ENCODE assay signal across 8 mouse cellular contexts in genomic region chr19:8774951-8775421, GRCm38 (mm10). TPM values are rescaled to one million over a fixed set of nuclear protein-coding genes. Genes with fewer than 3 reads are reported as not detected.
DNase-seq lines count a peak whose midpoint lies in the region; ATAC-seq and TF ChIP-seq lines count a peak whose summit lies in the region.

No protein-coding gene starts in this region.

- H3K4me3 ChIP-seq in heart, embryonic 14.5 days (ENCODE audit: control insufficient read depth in 1 of 2, insufficient read depth in 1 of 2, low read depth in 1 of 2, low read length in 2 of 2): peak overlapping the region; percentile 81 to 85
- peak overlapping the region; percentile 85 for H3K4me3 ChIP-seq in G1E (ENCODE audit: low read depth, low read length)
- H3K4me3 ChIP-seq in embryonic facial prominence, embryonic 14.5 days (ENCODE audit: low read depth, low read length): peak overlapping the region; percentile 60
- peak overlapping the region; percentile 68 for H3K4me3 ChIP-seq in kidney, embryonic 15.5 days (replicated peaks)
- H3K4me3 ChIP-seq in midbrain, postnatal 0 days (ENCODE audit: low read depth, low read length): peak overlapping the region; percentile 56

- peaks cover 12 to 23% of the 10 kb centered on the region in 2 experiments for H3K4me1 ChIP-seq in heart, embryonic 14.5 days (ENCODE audit: control insufficient read depth in 2 of 2, insufficient read depth in 2 of 2, low read length in 2 of 2)
- peaks cover 54% of the 10 kb centered on the region for H3K4me1 ChIP-seq in G1E (ENCODE audit: insufficient read depth, low read depth, low read length)
- peaks cover 20% of the 10 kb centered on the region for H3K4me1 ChIP-seq in embryonic facial prominence, embryonic 14.5 days (ENCODE audit: control insufficient read depth, insufficient read depth, low read length)
- peaks cover 42% of the 10 kb centered on the region for H3K4me1 ChIP-seq in kidney, embryonic 15.5 days
- no peaks in the 10 kb centered on the region for H3K4me1 ChIP-seq in midbrain, postnatal 0 days (ENCODE audit: insufficient read depth, low read length)

- no peaks in the 10 kb centered on the region for H3K9me3 ChIP-seq in heart, embryonic 14.5 days (ENCODE audit: control insufficient read depth, low read length)
- no peaks in the 10 kb centered on the region for H3K9me3 ChIP-seq in G1E (replicated peaks)
- no peaks in the 10 kb centered on the region for H3K9me3 ChIP-seq in embryonic facial prominence, embryonic 14.5 days (ENCODE audit: control insufficient read depth, low read length)
- no peaks in the 10 kb centered on the region for H3K9me3 ChIP-seq in kidney, embryonic 15.5 days (replicated peaks)
- H3K9me3 ChIP-seq in midbrain, postnatal 0 days (ENCODE audit: low read length): no peaks in the 10 kb centered on the region

- H3K9ac ChIP-seq in heart, embryonic 14.5 days (ENCODE audit: low read length): peak overlapping the region; percentile 95
- peak overlapping the region; percentile 82 for H3K9ac ChIP-seq in embryonic facial prominence, embryonic 14.5 days (ENCODE audit: low read depth, low read length)
- H3K9ac ChIP-seq in kidney, embryonic 15.5 days: peak overlapping the region; percentile 85
- peak overlapping the region; percentile 79 for H3K9ac ChIP-seq in midbrain, postnatal 0 days (replicated peaks; ENCODE audit: low read length, poor library complexity, severe bottlenecking)

- ATAC-seq in heart, embryonic 14.5 days (ENCODE audit: insufficient number of reproducible peaks, insufficient read depth, low FRiP score, low read depth): 0 out of 2 replicates have a peak, but pooled peaks have one; percentile 2
- ATAC-seq in G1E (ENCODE audit: extremely low read depth, insufficient number of reproducible peaks, low FRiP score, poor library complexity, severe bottlenecking): no peak
- ATAC-seq in embryonic facial prominence, embryonic 14.5 days (ENCODE audit: low read depth): no peak; the same call in 1 of the 2 replicates
- ATAC-seq in kidney, embryonic 15.5 days (replicated peaks; ENCODE audit: low FRiP score): peak; percentile 23; the same call in 1 of the 2 replicates
- peak; percentile 21 for ATAC-seq in midbrain, postnatal 0 days (ENCODE audit: low FRiP score)

- peak overlapping the region; percentile 98 for H3K4me2 ChIP-seq in heart, embryonic 14.5 days (ENCODE audit: low read length)
- H3K4me2 ChIP-seq in embryonic facial prominence, embryonic 14.5 days (ENCODE audit: low read depth, low read length): peak overlapping the region; percentile 95
- H3K4me2 ChIP-seq in kidney, embryonic 15.5 days: peak overlapping the region; percentile 75
- H3K4me2 ChIP-seq in midbrain, postnatal 0 days (ENCODE audit: low read depth, low read length, poor library complexity, severe bottlenecking): peak overlapping the region; percentile 97

- TF ChIP-seq CTCF in G1E (IDR thresholded peaks at IDR 0.05; ENCODE audit: low read depth, low read length): no peak
- TF ChIP-seq CTCF in midbrain, postnatal 0 days (IDR thresholded peaks at IDR 0.05): 0 out of 2 replicates have a peak, but pooled peaks have one; percentile 2

- no peak for DNase-seq in heart, adult 11 months
- DNase-seq in G1E (ENCODE audit: low spot score): no peak
- DNase-seq in embryonic facial prominence, embryonic 14.5 days (ENCODE audit: low spot score): no peak
- DNase-seq in midbrain, postnatal 0 days (ENCODE audit: low spot score): no peak
- DNase-seq in right cerebral cortex, adult 2 months (ENCODE audit: low spot score in 2 of 2): no peak
- no peak for DNase-seq in frontal cortex, adult 2 months (ENCODE audit: extremely low spot score in 1 of 2, low spot score in 1 of 2)

- H3K27me3 ChIP-seq in heart, embryonic 14.5 days (ENCODE audit: control insufficient read depth, insufficient read depth, low read length): no peaks in the 10 kb centered on the region
- H3K27me3 ChIP-seq in G1E (ENCODE audit: insufficient read depth, low read length): no peaks in the 10 kb centered on the region
- no peaks in the 10 kb centered on the region for H3K27me3 ChIP-seq in embryonic facial prominence, embryonic 14.5 days (replicated peaks; ENCODE audit: control insufficient read depth, insufficient read depth, low read length)
- H3K27me3 ChIP-seq in kidney, embryonic 15.5 days: no peaks in the 10 kb centered on the region
- H3K27me3 ChIP-seq in midbrain, postnatal 0 days (ENCODE audit: insufficient read depth, low read length): no peaks in the 10 kb centered on the region

- WGBS in heart, embryonic 14.5 days: 3% methylated on average over 20 of the region's 20 CpGs
- WGBS in embryonic facial prominence, embryonic 14.5 days: 4% methylated on average over 19 of the region's 20 CpGs
- WGBS in kidney, embryonic 15.5 days: 4% methylated on average over 20 of the region's 20 CpGs
- 4% methylated on average over 20 of the region's 20 CpGs for WGBS in midbrain, postnatal 0 days

- H3K36me3 ChIP-seq in heart, embryonic 14.5 days (ENCODE audit: control insufficient read depth, insufficient read depth, low read length): peaks cover 46% of the 10 kb centered on the region
- peaks cover 66% of the 10 kb centered on the region for H3K36me3 ChIP-seq in G1E (replicated peaks)
- H3K36me3 ChIP-seq in embryonic facial prominence, embryonic 14.5 days (ENCODE audit: control insufficient read depth, insufficient read depth, low read length): peaks cover 38% of the 10 kb centered on the region
- H3K36me3 ChIP-seq in kidney, embryonic 15.5 days: peaks cover 52% of the 10 kb centered on the region
- no peaks in the 10 kb centered on the region; the same call in 1 of the 2 replicates for H3K36me3 ChIP-seq in midbrain, postnatal 0 days (ENCODE audit: insufficient read depth, low read length)

- H3K27ac ChIP-seq in heart, embryonic 14.5 days (replicated peaks in 1 of 2; ENCODE audit: control insufficient read depth in 1 of 2, insufficient read depth in 1 of 2, low read depth in 2 of 2, low read length in 2 of 2): peak overlapping the region; percentile 96 to 98
- peak overlapping the region; percentile 99 for H3K27ac ChIP-seq in embryonic facial prominence, embryonic 14.5 days (replicated peaks; ENCODE audit: low read depth, low read length)
- H3K27ac ChIP-seq in kidney, embryonic 15.5 days: peak overlapping the region; percentile 98
- peak overlapping the region; percentile 96 for H3K27ac ChIP-seq in midbrain, postnatal 0 days (ENCODE audit: low read depth, low read length)

RNA-seq across cellular contexts. Expression of gene Tmem179b, which starts 0.7 kb away (rescaled TPM):
- polyA plus RNA-seq in heart, embryonic 14.5 days (2014; fragmentation: Nextera tagmentation; extraction: Ambion mirVana): 59.0 and 69.7 TPM in 2 replicates
- 138 and 153 TPM in 2 replicates for total RNA-seq in G1E (2014; fragmentation: Nextera tagmentation)
- total RNA-seq in G1E (2017): 96.6 and 102 TPM in 2 replicates
- polyA plus RNA-seq in G1E (2012): 90.2 and 102 TPM in 2 replicates
- polyA plus RNA-seq in embryonic facial prominence, embryonic 14.5 days (2014; fragmentation: Nextera tagmentation; extraction: Ambion mirVana): 74.9 and 90.3 TPM in 2 replicates
- 83.6 and 85.6 TPM in 2 replicates for polyA plus RNA-seq in kidney, embryonic 15.5 days (2015; fragmentation: Nextera tagmentation; extraction: Ambion mirVana)
- 20.4 and 27.3 TPM in 2 replicates for total RNA-seq in midbrain, postnatal 0 days (2014; rRNA removed)
- polyA plus RNA-seq in midbrain, postnatal 0 days (2015; fragmentation: Nextera tagmentation; extraction: Ambion mirVana): 19.1 and 21.1 TPM in 2 replicates
- 16.9 and 18.1 TPM in 2 replicates for polyA plus RNA-seq in frontal cortex, adult 2 months (2012; rRNA removed)

RNA-seq across cellular contexts. Expression of gene Tmem223, which starts 4.2 kb away (rescaled TPM):
- polyA plus RNA-seq in heart, embryonic 14.5 days (2014; fragmentation: Nextera tagmentation; extraction: Ambion mirVana): 167 and 196 TPM in 2 replicates
- total RNA-seq in G1E (2014; fragmentation: Nextera tagmentation): 8.2 and 16.3 TPM in 2 replicates
- total RNA-seq in G1E (2017): 3.2 and 4.0 TPM in 2 replicates
- polyA plus RNA-seq in G1E (2012): 6.1 and 8.7 TPM in 2 replicates
- 173 and 194 TPM in 2 replicates for polyA plus RNA-seq in embryonic facial prominence, embryonic 14.5 days (2014; fragmentation: Nextera tagmentation; extraction: Ambion mirVana)
- polyA plus RNA-seq in kidney, embryonic 15.5 days (2015; fragmentation: Nextera tagmentation; extraction: Ambion mirVana): 206 and 220 TPM in 2 replicates
- total RNA-seq in midbrain, postnatal 0 days (2014; rRNA removed): 210 and 320 TPM in 2 replicates
- 202 and 230 TPM in 2 replicates for polyA plus RNA-seq in midbrain, postnatal 0 days (2015; fragmentation: Nextera tagmentation; extraction: Ambion mirVana)
- polyA plus RNA-seq in frontal cortex, adult 2 months (2012; rRNA removed): 124 and 140 TPM in 2 replicates

RNA-seq across cellular contexts. Expression of gene Taf6l, which starts 11.2 kb away (rescaled TPM):
- polyA plus RNA-seq in heart, embryonic 14.5 days (2014; fragmentation: Nextera tagmentation; extraction: Ambion mirVana): 10.8 and 10.9 TPM in 2 replicates
- total RNA-seq in G1E (2014; fragmentation: Nextera tagmentation) (14.4 and 17.5 TPM in 2 replicates), G1E (2017) (17.0 and 21.0 TPM in 2 replicates)
- 33.4 and 34.4 TPM in 2 replicates for polyA plus RNA-seq in G1E (2012)
- polyA plus RNA-seq in embryonic facial prominence, embryonic 14.5 days (2014; fragmentation: Nextera tagmentation; extraction: Ambion mirVana): 16.5 and 18.1 TPM in 2 replicates
- 31.5 and 35.1 TPM in 2 replicates for polyA plus RNA-seq in kidney, embryonic 15.5 days (2015; fragmentation: Nextera tagmentation; extraction: Ambion mirVana)
- 32.5 and 38.7 TPM in 2 replicates for total RNA-seq in midbrain, postnatal 0 days (2014; rRNA removed)
- polyA plus RNA-seq in midbrain, postnatal 0 days (2015; fragmentation: Nextera tagmentation; extraction: Ambion mirVana): 25.2 and 26.4 TPM in 2 replicates
- 15.8 and 17.4 TPM in 2 replicates for polyA plus RNA-seq in frontal cortex, adult 2 months (2012; rRNA removed)

RNA-seq across cellular contexts. Expression of gene Nxf1, which starts 18.1 kb away (rescaled TPM):
- 101 and 105 TPM in 2 replicates for polyA plus RNA-seq in heart, embryonic 14.5 days (2014; fragmentation: Nextera tagmentation; extraction: Ambion mirVana)
- total RNA-seq in G1E (2014; fragmentation: Nextera tagmentation) (445 and 456 TPM in 2 replicates), G1E (2017) (175 and 184 TPM in 2 replicates)
- polyA plus RNA-seq in G1E (2012): 35.9 and 39.7 TPM in 2 replicates
- polyA plus RNA-seq in embryonic facial prominence, embryonic 14.5 days (2014; fragmentation: Nextera tagmentation; extraction: Ambion mirVana): 152 and 171 TPM in 2 replicates
- polyA plus RNA-seq in kidney, embryonic 15.5 days (2015; fragmentation: Nextera tagmentation; extraction: Ambion mirVana): 183 and 189 TPM in 2 replicates
- total RNA-seq in midbrain, postnatal 0 days (2014; rRNA removed): 67.4 and 75.6 TPM in 2 replicates
- polyA plus RNA-seq in midbrain, postnatal 0 days (2015; fragmentation: Nextera tagmentation; extraction: Ambion mirVana): 90.0 and 92.8 TPM in 2 replicates
- polyA plus RNA-seq in frontal cortex, adult 2 months (2012; rRNA removed): 128 and 139 TPM in 2 replicates

RNA-seq across cellular contexts. Expression of gene Polr2g, which starts 23.4 kb away (rescaled TPM):
- 128 and 146 TPM in 2 replicates for polyA plus RNA-seq in heart, embryonic 14.5 days (2014; fragmentation: Nextera tagmentation; extraction: Ambion mirVana)
- total RNA-seq in G1E (2014; fragmentation: Nextera tagmentation) (112 and 137 TPM in 2 replicates), G1E (2017) (104 and 122 TPM in 2 replicates)
- polyA plus RNA-seq in G1E (2012): 6.8 and 9.8 TPM in 2 replicates
- 151 and 157 TPM in 2 replicates for polyA plus RNA-seq in embryonic facial prominence, embryonic 14.5 days (2014; fragmentation: Nextera tagmentation; extraction: Ambion mirVana)
- 172 and 187 TPM in 2 replicates for polyA plus RNA-seq in kidney, embryonic 15.5 days (2015; fragmentation: Nextera tagmentation; extraction: Ambion mirVana)
- 67.2 and 67.5 TPM in 2 replicates for total RNA-seq in midbrain, postnatal 0 days (2014; rRNA removed)
- polyA plus RNA-seq in midbrain, postnatal 0 days (2015; fragmentation: Nextera tagmentation; extraction: Ambion mirVana): 163 and 171 TPM in 2 replicates
- polyA plus RNA-seq in frontal cortex, adult 2 months (2012; rRNA removed): 159 and 171 TPM in 2 replicates

Comparison
In these comparisons a context has a peak if more than half of its experiments do, and no peak if none do; other contexts are left out.
1. ATAC-seq: peak in heart, embryonic 14.5 days (single experiment), kidney, embryonic 15.5 days (single experiment) and midbrain, postnatal 0 days (single experiment); none in G1E (single experiment) and embryonic facial prominence, embryonic 14.5 days (single experiment).
2. RNA of gene Tmem223, which starts 4.2 kb away (polyA plus RNA-seq): 206 to 220 TPM in kidney, embryonic 15.5 days, 202 to 230 TPM in midbrain, postnatal 0 days, 173 to 194 TPM in embryonic facial prominence, embryonic 14.5 days, 167 to 196 TPM in heart, embryonic 14.5 days and 124 to 140 TPM in frontal cortex, adult 2 months; 6.1 to 8.7 TPM in G1E; every median in the first group is over 10 times any median in the second.
3. Peak in every context shown above with its lines, with median percentiles within 50 percentile points of each other: H3K27ac ChIP-seq, H3K4me2 ChIP-seq, H3K4me3 ChIP-seq and H3K9ac ChIP-seq.